Mouse (Mus musculus): ENCODE data around the gene Sec16b. TPM values are rescaled to one million over a fixed set of nuclear protein-coding genes. Genes with fewer than 3 reads are reported as not detected.

The Sec16b gene
- polyA plus RNA-seq, 1 experiment from 2014 or later, result 3.5 TPM

DNA sequence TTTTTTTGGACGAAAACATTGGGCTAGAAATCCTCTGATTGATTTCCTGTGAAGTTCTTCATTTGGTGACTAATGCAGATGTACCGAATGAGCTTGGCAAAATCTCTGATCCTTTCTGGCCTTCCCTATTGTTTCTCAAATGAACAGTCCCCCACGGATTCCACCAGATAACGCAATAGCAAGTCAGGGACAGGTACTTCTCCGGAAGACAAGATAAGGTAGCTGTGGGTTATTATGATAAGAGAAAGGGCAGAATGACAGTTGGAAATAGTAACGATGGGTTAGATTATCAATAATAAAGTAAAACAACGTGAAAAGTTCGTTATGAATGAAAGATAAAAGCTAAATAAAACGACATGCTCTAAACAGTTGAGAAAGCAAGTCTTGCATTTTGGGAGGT lies 7.0 kb downstream of the Sec16b start:
- Histone ChIP-seq H3K9ac (no peak overlapping the region), H3K27ac (no peak overlapping the region), H3K9me3 (no peaks in the 10 kb centered on the region), H3K4me3 (no peak overlapping the region), H3K36me3 (no peaks in the 10 kb centered on the region), H3K27me3 (peaks cover 2% of the 10 kb centered on the region; the same call in 1 of the 2 replicates), H3K4me2 (no peak overlapping the region), H3K4me1 (peaks cover 12% of the 10 kb centered on the region)
- WGBS, result 81% methylated on average over 9 of the region's 9 CpGs
- ATAC-seq (ENCODE audit: insufficient number of reproducible peaks, insufficient read depth, low FRiP score, low TSS enrichment, low read depth), result no peak

GRCm38 (mm10) chr1:157514298-157514697 lies 7.8 kb downstream of the Sec16b start:
- no peak overlapping the region for H3K9ac ChIP-seq
- H3K27ac ChIP-seq, result no peak overlapping the region
- no peak overlapping the region for H3K4me2 ChIP-seq
- H3K4me3 ChIP-seq, result no peak overlapping the region
- H3K27me3 ChIP-seq, result peaks cover 2% of the 10 kb centered on the region; the same call in 1 of the 2 replicates
- peaks cover 16% of the 10 kb centered on the region for H3K4me1 ChIP-seq
- ATAC-seq (ENCODE audit: insufficient number of reproducible peaks, insufficient read depth, low FRiP score, low TSS enrichment, low read depth), result no peak
- no peaks in the 10 kb centered on the region for H3K36me3 ChIP-seq
- H3K9me3 ChIP-seq, result no peaks in the 10 kb centered on the region
- WGBS, result 64% methylated on average over 4 of the region's 4 CpGs

GRCm38 (mm10) chr1:157516838-157517808 lies 10.6 kb downstream of the Sec16b start:
- Histone ChIP-seq H3K36me3 (no peaks in the 10 kb centered on the region), H3K9ac (no peak overlapping the region), H3K27me3 (no peaks in the 10 kb centered on the region; the same call in 1 of the 2 replicates), H3K4me1 (peaks cover 13% of the 10 kb centered on the region), H3K4me3 (no peak overlapping the region), H3K27ac (no peak overlapping the region), H3K4me2 (no peak overlapping the region), H3K9me3 (no peaks in the 10 kb centered on the region)
- WGBS, result 79% methylated on average over 8 of the region's 8 CpGs
- ATAC-seq (ENCODE audit: insufficient number of reproducible peaks, insufficient read depth, low FRiP score, low TSS enrichment, low read depth), result no peak

- Histone ChIP-seq H3K27ac (no peak overlapping the region), H3K9me3 (no peaks in the 10 kb centered on the region), H3K4me3 (no peak overlapping the region), H3K4me1 (peaks cover 13% of the 10 kb centered on the region), H3K4me2 (no peak overlapping the region), H3K9ac (no peak overlapping the region), H3K27me3 (no peaks in the 10 kb centered on the region), H3K36me3 (no peaks in the 10 kb centered on the region)
- ATAC-seq (ENCODE audit: insufficient number of reproducible peaks, insufficient read depth, low FRiP score, low TSS enrichment, low read depth), result peak; percentile 71; the same call in 1 of the 2 replicates
- 43% methylated on average over 4 of the region's 4 CpGs for WGBS
Measured at GRCm38 (mm10) chr1:157518111-157518523, 11.6 kb downstream of the Sec16b start.

DNA sequence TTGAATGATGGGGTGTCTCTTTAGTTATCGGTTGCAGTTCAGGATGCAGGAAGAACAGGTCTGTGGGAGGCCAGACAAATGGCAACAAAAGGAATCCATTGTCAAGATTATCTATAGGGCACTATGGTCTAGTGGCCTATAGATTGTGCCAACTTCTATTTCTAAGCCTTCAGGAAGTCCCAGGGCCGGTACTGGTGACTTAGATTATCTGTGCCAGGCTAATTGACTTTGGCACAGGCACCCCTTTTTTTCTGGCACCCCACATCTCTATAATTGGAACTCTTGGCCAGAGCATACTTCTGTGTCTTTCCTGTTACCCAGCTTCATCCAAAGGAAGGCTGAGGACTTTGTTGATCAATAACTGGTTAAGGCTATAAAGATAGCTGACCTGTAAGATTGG lies 12.9 kb downstream of the Sec16b start:
- Histone ChIP-seq H3K9ac (no peak overlapping the region), H3K9me3 (no peaks in the 10 kb centered on the region), H3K27ac (no peak overlapping the region), H3K36me3 (no peaks in the 10 kb centered on the region), H3K4me2 (no peak overlapping the region), H3K4me3 (no peak overlapping the region), H3K27me3 (no peaks in the 10 kb centered on the region), H3K4me1 (peaks cover 13% of the 10 kb centered on the region)
- no peak for ATAC-seq (ENCODE audit: insufficient number of reproducible peaks, insufficient read depth, low FRiP score, low TSS enrichment, low read depth)
- WGBS, result 76% methylated on average over 2 of the region's 2 CpGs

DNA sequence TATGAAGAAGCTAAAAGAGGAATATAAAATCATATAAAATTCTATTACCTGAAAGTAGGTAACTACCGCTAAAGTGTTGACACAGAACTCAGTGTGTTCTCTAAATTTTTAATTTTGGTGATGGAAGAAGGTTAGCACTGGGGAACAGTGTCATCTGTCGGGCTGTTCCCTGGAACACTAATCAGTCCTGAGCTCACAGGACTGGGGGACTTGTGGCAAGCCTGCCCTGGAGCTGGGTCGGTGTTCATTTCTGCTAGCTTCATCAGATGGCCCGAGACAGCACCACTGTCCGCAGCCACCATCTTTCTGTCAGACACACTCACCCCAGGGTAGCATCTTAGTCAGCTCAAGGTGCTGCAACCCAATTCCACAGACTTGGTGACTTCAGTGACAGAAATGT lies 15.8 kb downstream of the Sec16b start:
- Histone ChIP-seq H3K4me2 (no peak overlapping the region), H3K36me3 (no peaks in the 10 kb centered on the region), H3K4me3 (no peak overlapping the region), H3K27me3 (no peaks in the 10 kb centered on the region), H3K4me1 (peaks cover 16% of the 10 kb centered on the region), H3K9ac (no peak overlapping the region), H3K9me3 (no peaks in the 10 kb centered on the region), H3K27ac (no peak overlapping the region)
- WGBS, result 88% methylated on average over 5 of the region's 5 CpGs
- no peak for ATAC-seq (ENCODE audit: insufficient number of reproducible peaks, insufficient read depth, low FRiP score, low TSS enrichment, low read depth)

DNA sequence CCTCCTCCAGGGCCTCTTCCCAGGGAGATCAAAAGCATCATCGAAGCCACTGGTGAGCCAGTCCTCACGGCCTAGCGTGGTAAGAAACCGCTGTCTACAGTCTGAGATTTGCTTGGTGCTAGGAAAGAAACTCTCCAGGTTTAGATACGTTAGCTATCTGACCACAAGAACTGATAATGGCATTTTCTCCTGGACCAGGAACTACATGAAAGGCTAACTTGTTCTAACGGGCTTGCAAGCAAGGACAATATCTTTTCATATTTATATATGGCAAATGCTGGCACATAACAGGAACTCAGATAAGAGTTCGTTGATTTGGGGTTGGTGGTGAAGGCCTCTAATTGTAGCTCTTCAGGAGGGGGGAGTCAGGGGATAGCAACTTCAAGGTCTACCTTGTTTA lies 18.2 kb downstream of the Sec16b start:
- no peak overlapping the region for H3K4me2 ChIP-seq
- H3K27me3 ChIP-seq, result no peaks in the 10 kb centered on the region
- no peak overlapping the region for H3K9ac ChIP-seq
- H3K36me3 ChIP-seq, result no peaks in the 10 kb centered on the region
- no peak overlapping the region for H3K4me3 ChIP-seq
- 0 out of 2 replicates have a peak, but pooled peaks cover 2% of the 10 kb centered on the region for H3K4me1 ChIP-seq
- WGBS, result 81% methylated on average over 7 of the region's 7 CpGs
- no peak overlapping the region for H3K27ac ChIP-seq
- ATAC-seq (ENCODE audit: insufficient number of reproducible peaks, insufficient read depth, low FRiP score, low TSS enrichment, low read depth), result no peak
- no peaks in the 10 kb centered on the region for H3K9me3 ChIP-seq

DNA sequence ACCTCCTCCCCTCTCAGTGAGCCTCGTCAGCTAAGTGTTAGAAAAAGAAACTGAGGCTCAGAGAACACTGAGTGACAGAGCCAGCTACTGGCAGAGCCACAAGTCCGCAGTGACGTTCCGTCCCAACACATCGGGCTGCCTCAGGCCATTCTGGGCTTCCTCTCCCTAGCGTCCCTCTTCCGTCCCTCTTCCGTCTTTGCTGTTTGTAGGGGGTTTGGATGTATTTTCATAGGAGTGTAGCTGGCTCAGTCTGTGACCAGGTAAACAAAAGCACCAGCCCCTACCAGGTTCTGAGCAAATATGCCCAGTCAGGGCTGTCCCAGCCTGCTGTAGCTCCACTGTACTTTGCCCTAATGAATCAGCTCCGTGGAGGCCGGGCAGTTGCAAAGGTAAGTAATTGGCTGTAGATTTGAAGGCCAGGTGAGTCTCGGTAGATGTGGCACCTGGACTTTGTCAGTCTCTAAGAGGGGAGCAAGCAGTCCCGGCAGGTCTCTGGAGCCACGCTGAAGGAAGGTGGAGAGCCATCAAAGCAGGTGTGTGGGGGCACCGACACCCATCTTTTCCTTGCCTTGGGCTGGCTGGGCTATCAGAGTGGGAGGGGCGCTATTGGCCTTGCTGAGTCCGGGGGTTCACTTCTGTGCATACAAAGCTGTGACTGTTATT lies 19.3 kb downstream of the Sec16b start:
- Histone ChIP-seq H3K4me2 (no peak overlapping the region), H3K9me3 (no peaks in the 10 kb centered on the region), H3K9ac (no peak overlapping the region), H3K4me1 (0 out of 2 replicates have a peak, but pooled peaks cover 2% of the 10 kb centered on the region), H3K36me3 (no peaks in the 10 kb centered on the region), H3K27me3 (no peaks in the 10 kb centered on the region), H3K4me3 (no peak overlapping the region), H3K27ac (no peak overlapping the region)
- WGBS, result 70% methylated on average over 16 of the region's 16 CpGs
- no peak for ATAC-seq (ENCODE audit: insufficient number of reproducible peaks, insufficient read depth, low FRiP score, low TSS enrichment, low read depth)

- H3K4me2 ChIP-seq, result no peak overlapping the region
- no peak overlapping the region for H3K27ac ChIP-seq
- H3K4me1 ChIP-seq, result 0 out of 2 replicates have a peak, but pooled peaks cover 2% of the 10 kb centered on the region
- H3K4me3 ChIP-seq, result no peak overlapping the region
- ATAC-seq (ENCODE audit: insufficient number of reproducible peaks, insufficient read depth, low FRiP score, low TSS enrichment, low read depth), result no peak
- no peak overlapping the region for H3K9ac ChIP-seq
- H3K27me3 ChIP-seq, result no peaks in the 10 kb centered on the region
- H3K36me3 ChIP-seq, result no peaks in the 10 kb centered on the region
- WGBS, result 64% methylated on average over 5 of the region's 5 CpGs
- no peaks in the 10 kb centered on the region for H3K9me3 ChIP-seq
Measured at GRCm38 (mm10) chr1:157526625-157527024, 20.1 kb downstream of the Sec16b start.

DNA sequence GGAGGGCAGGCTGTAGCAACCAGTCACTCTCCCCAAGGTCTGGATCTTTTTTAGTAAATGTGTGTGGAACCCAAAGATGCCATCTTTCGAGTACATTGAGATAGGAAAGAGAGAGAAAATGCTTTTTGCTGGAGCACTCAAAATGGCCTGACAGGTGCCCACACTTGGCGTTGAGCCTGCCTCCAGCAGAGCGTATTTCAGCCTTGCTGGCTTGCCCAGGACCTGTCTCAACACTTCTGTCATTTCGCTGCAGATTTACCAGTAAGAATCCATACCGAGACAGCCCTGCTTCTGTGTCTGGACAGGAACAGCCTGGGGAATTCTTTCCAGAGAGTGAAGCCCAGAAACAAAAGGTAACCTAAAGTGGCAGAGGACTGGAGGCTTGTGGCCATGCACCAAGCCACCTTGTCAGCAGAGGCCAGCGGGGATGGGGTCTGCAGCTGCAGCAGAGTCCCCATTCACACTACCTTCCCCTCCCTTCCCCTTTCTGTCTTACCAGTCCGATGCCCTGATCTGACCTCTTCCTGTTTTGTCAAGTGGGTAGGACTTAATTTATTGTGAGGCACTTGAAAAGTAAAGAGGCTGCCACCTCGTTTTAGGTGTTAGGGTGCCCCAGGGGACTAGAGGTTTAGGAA lies 26.4 kb downstream of the Sec16b start:
- WGBS, result 48% methylated on average over 8 of the region's 8 CpGs
- Histone ChIP-seq H3K9ac (no peak overlapping the region), H3K4me1 (peaks cover 3% of the 10 kb centered on the region; the same call in 1 of the 2 replicates), H3K4me3 (no peak overlapping the region), H3K9me3 (no peaks in the 10 kb centered on the region), H3K4me2 (no peak overlapping the region), H3K36me3 (no peaks in the 10 kb centered on the region), H3K27ac (no peak overlapping the region), H3K27me3 (no peaks in the 10 kb centered on the region)
- ATAC-seq (ENCODE audit: insufficient number of reproducible peaks, insufficient read depth, low FRiP score, low TSS enrichment, low read depth), result no peak

DNA sequence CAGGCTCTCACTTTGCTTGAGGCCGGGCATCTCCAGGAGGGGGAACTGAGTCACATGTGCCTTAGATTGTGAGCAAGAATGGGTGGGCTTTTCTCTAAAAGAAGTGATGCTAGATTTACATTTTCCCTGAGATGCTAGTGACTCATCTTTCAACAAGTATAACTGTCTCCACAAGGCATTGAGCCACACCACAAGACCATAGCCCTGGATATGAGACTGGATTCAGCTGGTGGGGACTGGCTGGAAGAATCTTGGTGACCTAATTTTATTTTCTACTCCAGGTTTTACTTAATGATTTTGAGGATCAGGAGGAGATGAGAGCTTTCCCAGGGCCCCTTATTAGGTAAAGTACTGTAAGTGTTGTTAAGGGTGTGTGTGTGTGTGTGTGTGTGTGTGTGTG lies 29.0 kb downstream of the Sec16b start:
- Histone ChIP-seq H3K27ac (no peak overlapping the region), H3K36me3 (no peaks in the 10 kb centered on the region), H3K9ac (no peak overlapping the region), H3K9me3 (no peaks in the 10 kb centered on the region), H3K27me3 (no peaks in the 10 kb centered on the region), H3K4me2 (no peak overlapping the region), H3K4me3 (no peak overlapping the region), H3K4me1 (peaks cover 3% of the 10 kb centered on the region; the same call in 1 of the 2 replicates)
- WGBS, result 92% methylated on average over 1 of the region's 1 CpGs
- ATAC-seq (ENCODE audit: insufficient number of reproducible peaks, insufficient read depth, low FRiP score, low TSS enrichment, low read depth), result no peak

Measured in embryonic facial prominence, embryonic 13.5 days (tissue).